Comparison of ENCODE assay signal across 30 mouse cellular contexts in genomic region chr12:15722161-15722560, GRCm38 (mm10).
DNase-seq lines count a peak whose midpoint lies in the region; ATAC-seq and TF ChIP-seq lines count a peak whose summit lies in the region.
"Had no signal": no experiment of that assay in that cellular context is flagged by ENCODE, and none has a peak within 500 bp of the region (broad histone marks: within the 10 kb centered on the region; RNA-seq: fewer than 3 reads in every experiment).

No protein-coding gene starts in this region.

- H3K36me3 ChIP-seq in heart, adult 2 months (ENCODE audit: control insufficient read depth, insufficient read depth, low read length), result peaks cover 14% of the 10 kb centered on the region
- H3K36me3 ChIP-seq in heart, embryonic 10.5 days, result no peaks in the 10 kb centered on the region
- no peaks in the 10 kb centered on the region for H3K36me3 ChIP-seq in kidney, adult 2 months (ENCODE audit: control insufficient read depth, insufficient read depth, low read length)
- H3K36me3 ChIP-seq in kidney, embryonic 16.5 days (ENCODE audit: insufficient read depth, low read length), result no peaks in the 10 kb centered on the region
- H3K36me3 ChIP-seq in midbrain, embryonic 11.5 days (ENCODE audit: control insufficient read depth, insufficient read depth, low read length), result no peaks in the 10 kb centered on the region
- H3K36me3 ChIP-seq in midbrain, embryonic 14.5 days (ENCODE audit: control insufficient read depth, insufficient read depth, low read length), result no peaks in the 10 kb centered on the region
- H3K36me3 ChIP-seq: embryonic facial prominence, embryonic 13.5 days; embryonic facial prominence, embryonic 15.5 days; forebrain, embryonic 10.5 days; forebrain, embryonic 12.5 days; G1E had no signal

- H3K9me3 ChIP-seq in heart, embryonic 10.5 days, result no peaks in the 10 kb centered on the region
- H3K9me3 ChIP-seq in kidney, embryonic 16.5 days (ENCODE audit: low read length), result no peaks in the 10 kb centered on the region
- no peaks in the 10 kb centered on the region for H3K9me3 ChIP-seq in midbrain, embryonic 11.5 days (ENCODE audit: control insufficient read depth, low read length)
- no peaks in the 10 kb centered on the region for H3K9me3 ChIP-seq in midbrain, embryonic 14.5 days (ENCODE audit: control insufficient read depth, low read length)
- H3K9me3 ChIP-seq: embryonic facial prominence, embryonic 13.5 days; embryonic facial prominence, embryonic 15.5 days; forebrain, embryonic 10.5 days; forebrain, embryonic 12.5 days; G1E had no signal

- H3K4me1 ChIP-seq in heart, adult 2 months (ENCODE audit: control insufficient read depth, insufficient read depth, low read length), result peaks cover 13% of the 10 kb centered on the region
- peaks cover 4% of the 10 kb centered on the region; the same call in 1 of the 2 replicates for H3K4me1 ChIP-seq in heart, embryonic 10.5 days
- no peaks in the 10 kb centered on the region; the same call in 1 of the 2 replicates for H3K4me1 ChIP-seq in kidney, adult 2 months (ENCODE audit: control insufficient read depth, insufficient read depth, low read length)
- peaks cover 27% of the 10 kb centered on the region for H3K4me1 ChIP-seq in kidney, embryonic 16.5 days (ENCODE audit: insufficient read depth, low read length)
- H3K4me1 ChIP-seq in midbrain, embryonic 11.5 days (ENCODE audit: control insufficient read depth, insufficient read depth, low read length), result no peaks in the 10 kb centered on the region
- H3K4me1 ChIP-seq in midbrain, embryonic 14.5 days (ENCODE audit: control insufficient read depth, insufficient read depth, low read length), result no peaks in the 10 kb centered on the region
- H3K4me1 ChIP-seq: forebrain, embryonic 10.5 days; forebrain, embryonic 12.5 days had no signal

- no peak overlapping the region for H3K4me2 ChIP-seq in kidney, embryonic 16.5 days (replicated peaks; ENCODE audit: low read depth, low read length)
- no peak overlapping the region for H3K4me2 ChIP-seq in midbrain, embryonic 11.5 days
- no peak overlapping the region for H3K4me2 ChIP-seq in midbrain, embryonic 14.5 days (ENCODE audit: low read length)
- H3K4me2 ChIP-seq: embryonic facial prominence, embryonic 13.5 days; embryonic facial prominence, embryonic 15.5 days; forebrain, embryonic 12.5 days had no signal

- no peak for TF ChIP-seq POLR2A in heart, adult 2 months (IDR thresholded peaks at IDR 0.05; ENCODE audit: insufficient read depth, low read depth, low read length)
- TF ChIP-seq POLR2A in kidney, adult 2 months (IDR thresholded peaks at IDR 0.05; ENCODE audit: low read depth, low read length), result no peak

- no peak overlapping the region for H3K4me3 ChIP-seq in gastrocnemius, adult 2 months
- no peak overlapping the region for H3K4me3 ChIP-seq in heart, adult 2 months
- no peak overlapping the region for H3K4me3 ChIP-seq in heart, embryonic 10.5 days
- H3K4me3 ChIP-seq in kidney, adult 2 months (ENCODE audit: insufficient read depth, low read depth, low read length), result no peak overlapping the region
- no peak overlapping the region for H3K4me3 ChIP-seq in kidney, embryonic 16.5 days (ENCODE audit: low read length)
- H3K4me3 ChIP-seq in midbrain, embryonic 11.5 days (ENCODE audit: low read depth, low read length), result no peak overlapping the region
- no peak overlapping the region for H3K4me3 ChIP-seq in midbrain, embryonic 14.5 days (replicated peaks; ENCODE audit: low read depth, low read length)
- H3K4me3 ChIP-seq: embryonic facial prominence, embryonic 13.5 days; embryonic facial prominence, embryonic 15.5 days; erythroblast, embryonic 14.5 days; forebrain, embryonic 10.5 days; forebrain, embryonic 12.5 days had no signal

- no peak for ATAC-seq in kidney, embryonic 16.5 days (ENCODE audit: low FRiP score, low TSS enrichment)
- no peak for ATAC-seq in midbrain, embryonic 11.5 days (ENCODE audit: low FRiP score)
- ATAC-seq in midbrain, embryonic 14.5 days (ENCODE audit: low FRiP score, low TSS enrichment), result no peak
- ATAC-seq: activated CD4-positive, CD25-positive, alpha-beta regulatory T cell, adult 4 months; CD4-positive, CD25-positive, alpha-beta regulatory T cell, adult 4 months; forebrain, embryonic 14.5 days; Patski had no signal

- no peaks in the 10 kb centered on the region for H3K79me2 ChIP-seq in heart, adult 2 months (replicated peaks; ENCODE audit: control insufficient read depth, insufficient read depth, low read length)

- TF ChIP-seq CTCF in gastrocnemius, adult 2 months (IDR thresholded peaks at IDR 0.05), result no peak
- no peak for TF ChIP-seq CTCF in heart, adult 2 months (IDR thresholded peaks at IDR 0.05)
- no peak for TF ChIP-seq CTCF in kidney, adult 2 months (conservative IDR thresholded peaks at IDR 0.05; ENCODE audit: insufficient read depth, insufficient read length, low read depth, low read length)

- DNase-seq in gastrocnemius, adult 2 months, result no peak
- no peak for DNase-seq in gastrocnemius, adult 18-20 months (ENCODE audit: low spot score)
- DNase-seq in heart, adult 2 months, result no peak
- no peak for DNase-seq in heart, embryonic 10.5 days (ENCODE audit: low spot score)
- DNase-seq in kidney, adult 2 months, result peak; percentile 40
- peak; percentile 69 for DNase-seq in midbrain, embryonic 11.5 days (ENCODE audit: low spot score, missing footprints)
- DNase-seq in midbrain, embryonic 14.5 days, result no peak
- DNase-seq: adrenal gland, adult 8-10 months; adrenal gland, postnatal 14 days; adrenal gland, postnatal 36 days; B cell, adult 2 months; cerebellum, adult 11 months; cerebellum, adult 18-20 months; cerebellum, adult 8-10 months; cerebellum, adult 9-11 months; cerebellum, postnatal 14 days; cerebellum, postnatal 36 days; embryo, embryonic 11 days had no signal

- H3K9ac ChIP-seq in heart, adult 2 months (ENCODE audit: low read depth, low read length), result no peak overlapping the region
- H3K9ac ChIP-seq in kidney, embryonic 16.5 days (replicated peaks; ENCODE audit: low read length), result no peak overlapping the region
- H3K9ac ChIP-seq in midbrain, embryonic 11.5 days (ENCODE audit: low read length), result no peak overlapping the region
- H3K9ac ChIP-seq in midbrain, embryonic 14.5 days (replicated peaks; ENCODE audit: low read length), result no peak overlapping the region
- H3K9ac ChIP-seq: embryonic facial prominence, embryonic 13.5 days; embryonic facial prominence, embryonic 15.5 days; forebrain, embryonic 12.5 days had no signal

- WGBS in heart, adult 2 months, result 51% methylated on average over 2 of the region's 2 CpGs
- WGBS in heart, embryonic 10.5 days, result 71% methylated on average over 2 of the region's 2 CpGs
- WGBS in kidney, adult 2 months, result 65% methylated on average over 2 of the region's 2 CpGs
- 76% methylated on average over 2 of the region's 2 CpGs for WGBS in kidney, embryonic 16.5 days
- 77% methylated on average over 2 of the region's 2 CpGs for WGBS in midbrain, embryonic 11.5 days
- WGBS in midbrain, embryonic 14.5 days, result 90% methylated on average over 2 of the region's 2 CpGs

- peak overlapping the region; percentile 44 for H3K27ac ChIP-seq in gastrocnemius, adult 2 months
- H3K27ac ChIP-seq in heart, adult 2 months, result peak overlapping the region; percentile 67
- no peak overlapping the region for H3K27ac ChIP-seq in heart, embryonic 10.5 days
- peak overlapping the region; percentile 46 for H3K27ac ChIP-seq in kidney, adult 2 months (ENCODE audit: insufficient read depth, low read depth, low read length)
- H3K27ac ChIP-seq in kidney, embryonic 16.5 days (ENCODE audit: low read length), result no peak overlapping the region
- H3K27ac ChIP-seq in midbrain, embryonic 11.5 days (ENCODE audit: low read depth, low read length), result no peak overlapping the region
- no peak overlapping the region for H3K27ac ChIP-seq in midbrain, embryonic 14.5 days (replicated peaks; ENCODE audit: low read depth, low read length)
- H3K27ac ChIP-seq: embryonic facial prominence, embryonic 13.5 days; embryonic facial prominence, embryonic 15.5 days; forebrain, embryonic 10.5 days; forebrain, embryonic 12.5 days had no signal

- intact Hi-C loops in gastrocnemius, adult 2 months (cut with DNase I), result no loop called here
- intact Hi-C loops in heart, adult 2 months (cut with DNase I), result no loop called here

- no peaks in the 10 kb centered on the region for H3K27me3 ChIP-seq in heart, adult 2 months (ENCODE audit: control insufficient read depth, insufficient read depth, low read length)
- no peaks in the 10 kb centered on the region for H3K27me3 ChIP-seq in heart, embryonic 10.5 days (ENCODE audit: insufficient read depth, poor library complexity, severe bottlenecking)
- H3K27me3 ChIP-seq in kidney, adult 2 months (replicated peaks; ENCODE audit: control insufficient read depth, insufficient read depth, low read length), result no peaks in the 10 kb centered on the region
- H3K27me3 ChIP-seq in kidney, embryonic 16.5 days (ENCODE audit: insufficient read depth, low read length), result no peaks in the 10 kb centered on the region
- no peaks in the 10 kb centered on the region for H3K27me3 ChIP-seq in midbrain, embryonic 11.5 days (ENCODE audit: control insufficient read depth, insufficient read depth, low read length)
- no peaks in the 10 kb centered on the region for H3K27me3 ChIP-seq in midbrain, embryonic 14.5 days (ENCODE audit: control insufficient read depth, insufficient read depth, low read length)
- H3K27me3 ChIP-seq: CH12.LX; embryonic facial prominence, embryonic 13.5 days; embryonic facial prominence, embryonic 15.5 days; forebrain, embryonic 12.5 days; Patski had no signal

- TF ChIP-seq EP300 in heart, adult 2 months (IDR thresholded peaks at IDR 0.05; ENCODE audit: insufficient read depth, low read depth, low read length), result no peak

Comparison
In these comparisons a context has a peak if more than half of its experiments do, and no peak if none do; other contexts are left out.
1. DNase-seq: peak in kidney, adult 2 months (single experiment) and midbrain, embryonic 11.5 days (single experiment); none in gastrocnemius, adult 2 months (single experiment), gastrocnemius, adult 18-20 months (single experiment), heart, adult 2 months (0 of 2), heart, embryonic 10.5 days (single experiment) and midbrain, embryonic 14.5 days (single experiment).
2. H3K27ac ChIP-seq: peak in gastrocnemius, adult 2 months (single experiment), heart, adult 2 months (single experiment) and kidney, adult 2 months (single experiment); none in heart, embryonic 10.5 days (single experiment), kidney, embryonic 16.5 days (single experiment), midbrain, embryonic 11.5 days (single experiment) and midbrain, embryonic 14.5 days (single experiment).